Mouse (Mus musculus) liver, embryonic 11.5 days (tissue): Measurements from ENCODE around the gene Sbno1. TPM values are rescaled to one million over a fixed set of nuclear protein-coding genes. Genes with fewer than 3 reads are reported as not detected.
A peak's percentile ranks its signal among the peaks of the same experiment; 100 is the strongest.

ENCODE experiments used
- ATAC-seq: fragments of 200-750 bp; cut with Nextera tagmentation; replicated peaks from 2 replicates; pipeline ENCODE4 v1.8.0; 2017; ENCODE audit warnings: moderate number of reproducible peaks, mild to moderate bottlenecking, moderate TSS enrichment, moderate library complexity; ENCODE audit not compliant: low FRiP score
- DNase-seq: peaks from one replicate; pipeline ENCODE4 v3.0.0-alpha.2; 2017; ENCODE audit warnings: low spot score
- H3K27ac ChIP-seq: fragments of 300-500 bp; sonication (generic); 2 replicates; pipeline ENCODE4 v1.5.1; 2014; ENCODE audit warnings: mild to moderate bottlenecking, low read depth, low read length, control low read depth
- H3K27me3 ChIP-seq: fragments of 300-500 bp; sonication (generic); replicated peaks from 2 replicates; pipeline ENCODE4 v1.6.1; 2014; ENCODE audit warnings: low read length, mixed read lengths; ENCODE audit not compliant: control insufficient read depth, insufficient read depth
- H3K36me3 ChIP-seq: fragments of 300-500 bp; sonication (generic); 2 replicates; pipeline ENCODE4 v1.6.1; 2014; ENCODE audit warnings: mild to moderate bottlenecking, low read length, moderate library complexity, mixed read lengths; ENCODE audit not compliant: control insufficient read depth, insufficient read depth
- H3K4me1 ChIP-seq: fragments of 300-500 bp; sonication (generic); replicated peaks from 2 replicates; pipeline ENCODE4 v1.6.1; 2014; ENCODE audit warnings: low read length, mixed read lengths; ENCODE audit not compliant: control insufficient read depth, insufficient read depth
- H3K4me2 ChIP-seq: fragments of 300-500 bp; sonication (generic); 2 replicates; pipeline ENCODE4 v1.6.1; 2014; ENCODE audit warnings: mild to moderate bottlenecking, control low read depth, moderate library complexity
- H3K4me3 ChIP-seq: fragments of 300-500 bp; sonication (generic); 2 replicates; pipeline ENCODE4 v1.5.1; 2014; ENCODE audit warnings: low read depth, low read length, control low read depth
- H3K9ac ChIP-seq: fragments of 300-500 bp; sonication (generic); 2 replicates; pipeline ENCODE4 v1.6.1; 2014; ENCODE audit warnings: low read depth, low read length, control low read depth
- H3K9me3 ChIP-seq: fragments of 300-500 bp; sonication (generic); 2 replicates; pipeline ENCODE4 v1.6.1; 2016; ENCODE audit warnings: low read length, inconsistent platforms, mixed read lengths; ENCODE audit not compliant: control insufficient read depth
- whole genome bisulfite sequencing: fragments of 180-500 bp; shearing (Covaris S2); extraction: QIAGEN DNeasy Blood & Tissue Kit; methylation state at CpG from one replicate; pipeline ENCODE4 v1.1.7; 2014; 5-methylcytosine and 5-hydroxymethylcytosine counted together
- polyA plus RNA-seq: library from polyadenylated mRNA; unstranded; fragments of >200 nt; fragmentation: Nextera tagmentation; extraction: Ambion mirVana; gene quantifications from 2 replicates; pipeline ENCODE4 v1.2.1, GENCODE M21; 2014

Gene Sbno1
- polyA plus RNA-seq, 1 experiment from 2014 or later, result 86.4 TPM

- Histone ChIP-seq H3K4me1 (peaks cover 21% of the 10 kb centered on the region), H3K9me3 (no peaks in the 10 kb centered on the region), H3K9ac (no peak overlapping the region; the same call in 1 of the 2 replicates), H3K27me3 (no peaks in the 10 kb centered on the region), H3K4me3 (no peak overlapping the region), H3K27ac (peak overlapping the region; percentile 81), H3K36me3 (0 out of 2 replicates have a peak, but pooled peaks cover 6% of the 10 kb centered on the region), H3K4me2 (peak overlapping the region; percentile 45)
- no peak for DNase-seq
- WGBS, result 83% methylated on average over 2 of the region's 2 CpGs
- peak; percentile 95 for ATAC-seq
These were observed 6.9 kb downstream of the Sbno1 start for GRCm38 (mm10) chr5:124418903-124419302.

DNA sequence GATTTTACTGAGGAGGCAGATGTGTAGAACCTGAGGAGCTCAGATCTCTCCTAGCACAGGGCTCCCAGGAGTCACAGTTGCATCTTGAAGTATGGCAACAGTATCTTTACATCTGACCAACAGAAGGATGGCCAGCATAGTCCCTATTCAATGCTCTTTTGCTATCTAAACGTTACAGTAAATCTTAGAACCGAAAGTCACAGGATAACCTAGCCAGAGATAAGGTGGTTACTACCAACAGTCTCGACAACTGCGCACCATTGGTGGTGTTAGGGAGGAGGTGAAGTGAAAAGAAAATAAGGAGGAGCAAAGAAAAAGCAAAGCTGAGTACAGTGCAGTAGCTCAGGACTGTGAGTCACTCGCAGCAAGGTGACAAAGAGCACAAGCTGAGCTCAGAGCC is 13.6 kb downstream of the Sbno1 start:
- H3K4me1 ChIP-seq, result no peaks in the 10 kb centered on the region
- peaks cover 36% of the 10 kb centered on the region for H3K36me3 ChIP-seq
- WGBS, result 68% methylated on average over 5 of the region's 5 CpGs
- no peak overlapping the region for H3K9ac ChIP-seq
- no peak overlapping the region for H3K4me3 ChIP-seq
- DNase-seq, result no peak
- no peaks in the 10 kb centered on the region for H3K27me3 ChIP-seq
- no peak overlapping the region for H3K27ac ChIP-seq
- H3K4me2 ChIP-seq, result no peak overlapping the region
- H3K9me3 ChIP-seq, result no peaks in the 10 kb centered on the region
- peak; percentile 20; the same call in 1 of the 2 replicates for ATAC-seq

DNA sequence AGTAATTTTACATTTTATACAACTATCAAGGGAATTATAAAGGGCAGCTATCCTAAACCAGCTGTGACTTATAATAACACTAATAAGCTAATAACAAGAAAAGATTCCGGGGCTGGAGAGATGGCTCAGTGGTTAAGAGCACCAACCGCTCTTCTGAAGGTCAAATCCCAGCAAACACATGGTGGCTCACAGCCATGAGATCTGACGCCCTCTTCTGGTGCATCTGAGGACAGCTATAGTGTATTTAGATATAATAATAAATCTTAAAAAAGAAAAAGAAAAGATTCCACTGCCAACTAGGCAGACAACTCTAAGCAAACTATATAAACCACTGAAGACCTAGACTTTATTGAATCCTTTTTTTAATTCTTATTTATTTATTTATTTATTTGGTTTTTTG is 15.0 kb downstream of the Sbno1 start:
- H3K4me2 ChIP-seq, result no peak overlapping the region
- no peak overlapping the region for H3K4me3 ChIP-seq
- no peaks in the 10 kb centered on the region for H3K27me3 ChIP-seq
- WGBS, result 81% methylated on average over 3 of the region's 3 CpGs
- no peak overlapping the region for H3K27ac ChIP-seq
- H3K9ac ChIP-seq, result no peak overlapping the region
- ATAC-seq, result no peak
- DNase-seq, result no peak
- H3K36me3 ChIP-seq, result peaks cover 41% of the 10 kb centered on the region
- H3K4me1 ChIP-seq, result no peaks in the 10 kb centered on the region
- H3K9me3 ChIP-seq, result no peaks in the 10 kb centered on the region

DNA sequence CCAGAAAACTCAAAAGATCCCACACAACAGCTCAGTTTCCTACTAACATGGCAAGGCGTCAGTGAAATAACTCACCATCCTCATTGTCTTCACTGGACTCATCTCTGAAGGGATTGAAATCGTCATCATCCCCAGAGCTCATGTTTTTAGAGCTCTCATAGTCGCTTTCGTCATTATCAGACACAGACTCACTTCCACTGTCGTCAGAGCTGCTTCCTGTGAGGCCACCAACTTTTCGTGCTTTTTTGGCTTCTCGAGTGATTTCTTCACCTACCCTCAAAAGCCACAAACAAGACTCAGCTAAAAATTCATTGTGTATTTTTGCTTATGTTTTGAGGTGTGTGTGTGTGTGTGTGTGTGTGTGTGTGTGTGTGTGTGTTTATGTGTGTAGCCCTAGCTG is 32.1 kb downstream of the Sbno1 start:
- Histone ChIP-seq H3K27ac (no peak overlapping the region), H3K27me3 (no peaks in the 10 kb centered on the region), H3K9ac (no peak overlapping the region), H3K4me1 (no peaks in the 10 kb centered on the region), H3K4me3 (no peak overlapping the region), H3K36me3 (peaks cover 33% of the 10 kb centered on the region), H3K4me2 (no peak overlapping the region), H3K9me3 (no peaks in the 10 kb centered on the region)
- WGBS, result 68% methylated on average over 7 of the region's 7 CpGs
- DNase-seq (no peak), ATAC-seq (no peak)

DNA sequence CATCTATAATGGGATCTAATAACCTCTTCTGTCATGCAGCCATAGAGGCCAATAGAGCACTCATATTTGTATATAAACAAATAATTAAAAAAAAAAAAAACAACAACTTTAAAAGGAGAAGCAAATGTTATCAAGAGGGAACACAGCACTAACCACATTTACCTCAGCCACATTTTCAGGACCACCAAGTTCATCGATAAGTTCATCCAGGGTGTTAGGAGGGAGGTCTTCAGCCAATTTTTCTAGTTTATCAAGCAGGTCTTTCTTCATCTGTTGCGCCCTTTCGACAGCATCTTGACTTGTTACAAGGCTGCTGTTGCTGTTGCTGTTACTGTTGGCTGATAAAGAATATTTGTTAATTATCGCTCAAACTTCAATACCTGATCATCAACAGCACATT is 33.4 kb downstream of the Sbno1 start:
- no peak for DNase-seq
- no peak overlapping the region for H3K27ac ChIP-seq
- WGBS, result 94% methylated on average over 4 of the region's 4 CpGs
- no peaks in the 10 kb centered on the region for H3K9me3 ChIP-seq
- H3K4me3 ChIP-seq, result no peak overlapping the region
- no peak for ATAC-seq
- peaks cover 31% of the 10 kb centered on the region for H3K36me3 ChIP-seq
- no peak overlapping the region for H3K4me2 ChIP-seq
- no peaks in the 10 kb centered on the region for H3K4me1 ChIP-seq
- H3K27me3 ChIP-seq, result no peaks in the 10 kb centered on the region
- no peak overlapping the region for H3K9ac ChIP-seq

- Histone ChIP-seq H3K36me3 (peaks cover 33% of the 10 kb centered on the region), H3K9me3 (no peaks in the 10 kb centered on the region), H3K4me1 (no peaks in the 10 kb centered on the region), H3K27ac (no peak overlapping the region), H3K9ac (no peak overlapping the region), H3K4me3 (no peak overlapping the region), H3K4me2 (no peak overlapping the region), H3K27me3 (no peaks in the 10 kb centered on the region)
- ATAC-seq (no peak), DNase-seq (no peak)
- 79% methylated on average over 5 of the region's 5 CpGs for WGBS
These were observed 37.9 kb downstream of the Sbno1 start for GRCm38 (mm10) chr5:124387932-124388331.

GRCm38 (mm10) chr5:124380121-124380520 is 45.7 kb downstream of the Sbno1 start:
- H3K36me3 ChIP-seq, result peaks cover 36% of the 10 kb centered on the region
- no peak for DNase-seq
- H3K4me3 ChIP-seq, result no peak overlapping the region
- no peak overlapping the region for H3K27ac ChIP-seq
- no peaks in the 10 kb centered on the region for H3K4me1 ChIP-seq
- ATAC-seq, result no peak
- H3K27me3 ChIP-seq, result no peaks in the 10 kb centered on the region
- no peak overlapping the region for H3K4me2 ChIP-seq
- no peak overlapping the region for H3K9ac ChIP-seq
- 77% methylated on average over 1 of the region's 1 CpGs for WGBS
- H3K9me3 ChIP-seq, result no peaks in the 10 kb centered on the region

- WGBS, result 87% methylated on average over 4 of the region's 4 CpGs
- no peaks in the 10 kb centered on the region for H3K4me1 ChIP-seq
These were observed 48.7 kb downstream of the Sbno1 start for GRCm38 (mm10) chr5:124377149-124377548.

GRCm38 (mm10) chr5:124376401-124376800 is 49.4 kb downstream of the Sbno1 start:
- WGBS, result 98% methylated on average over 1 of the region's 1 CpGs
- Histone ChIP-seq H3K4me1 (no peaks in the 10 kb centered on the region), H3K27ac (no peak overlapping the region), H3K9me3 (no peaks in the 10 kb centered on the region), H3K27me3 (no peaks in the 10 kb centered on the region), H3K9ac (no peak overlapping the region), H3K4me3 (no peak overlapping the region), H3K4me2 (no peak overlapping the region), H3K36me3 (peaks cover 48% of the 10 kb centered on the region)
- ATAC-seq, result no peak
- DNase-seq, result no peak

More at GRCm38 (mm10) chr5:124377149-124377548, 48.7 kb downstream of the Sbno1 start:
- Histone ChIP-seq H3K36me3 (peaks cover 46% of the 10 kb centered on the region), H3K27me3 (no peaks in the 10 kb centered on the region), H3K9me3 (no peaks in the 10 kb centered on the region), H3K4me3 (no peak overlapping the region), H3K4me2 (no peak overlapping the region), H3K27ac (no peak overlapping the region), H3K9ac (no peak overlapping the region)
- ATAC-seq (no peak), DNase-seq (no peak)
